Mouse (Mus musculus) intestine, embryonic 16.5 days (tissue): Measurements from ENCODE around the gene Thsd1. TPM values are rescaled to one million over a fixed set of nuclear protein-coding genes. Genes with fewer than 3 reads are reported as not detected.

Experiments used
- ATAC-seq: fragments of 200-750 bp; cut with Nextera tagmentation; 2 replicates; pipeline ENCODE4 v1.8.0; 2017; ENCODE audit warnings: moderate TSS enrichment, moderate library complexity
- H3K27ac ChIP-seq: fragments of 300-500 bp; sonication (generic); 2 replicates; pipeline ENCODE4 v1.5.1; 2014; ENCODE audit warnings: mild to moderate bottlenecking, low read length
- H3K27me3 ChIP-seq: fragments of 300-500 bp; sonication (generic); replicated peaks from 2 replicates; pipeline ENCODE4 v1.6.1; 2014; ENCODE audit warnings: low read length, control low read depth, mixed read lengths; ENCODE audit not compliant: control insufficient read depth, insufficient read depth
- H3K36me3 ChIP-seq: fragments of 300-500 bp; sonication (generic); 2 replicates; pipeline ENCODE4 v1.6.1; 2014; ENCODE audit warnings: low read length, control low read depth; ENCODE audit not compliant: control insufficient read depth, insufficient read depth
- H3K4me1 ChIP-seq: fragments of 300-500 bp; sonication (generic); 2 replicates; pipeline ENCODE4 v1.6.1; 2014; ENCODE audit warnings: low read length, control low read depth, mixed read lengths; ENCODE audit not compliant: control insufficient read depth, insufficient read depth
- H3K4me2 ChIP-seq: fragments of 300-500 bp; sonication (generic); 2 replicates; pipeline ENCODE4 v1.6.1; 2014; ENCODE audit warnings: low read depth, low read length, control low read depth
- H3K4me3 ChIP-seq: fragments of 300-500 bp; sonication (generic); 2 replicates; pipeline ENCODE4 v1.5.1; 2014; ENCODE audit warnings: mild to moderate bottlenecking, low read length
- H3K9ac ChIP-seq: fragments of 300-500 bp; sonication (generic); 2 replicates; pipeline ENCODE4 v1.6.1; 2014; ENCODE audit warnings: low read depth, low read length
- H3K9me3 ChIP-seq: fragments of 300-500 bp; sonication (generic); 2 replicates; pipeline ENCODE4 v1.6.1; 2016; ENCODE audit warnings: low read length, control low read depth; ENCODE audit not compliant: control insufficient read depth
- WGBS: fragments of 180-500 bp; shearing (Covaris S2); extraction: QIAGEN DNeasy Blood & Tissue Kit; methylation state at CpG from one replicate; pipeline ENCODE4 v1.1.7; 2014; 5-methylcytosine and 5-hydroxymethylcytosine counted together
- polyA plus RNA-seq: library from polyadenylated mRNA; unstranded; fragments of >200 nt; fragmentation: Nextera tagmentation; extraction: Ambion mirVana; gene quantifications from 2 replicates; pipeline ENCODE4 v1.2.1, GENCODE M21; 2015

Gene Thsd1
- 7.2 and 7.8 TPM in 2 replicates for polyA plus RNA-seq

- ATAC-seq, result peak; percentile 97
- H3K9ac ChIP-seq, result peak within 1 kb of the TSS; percentile 67
These were observed at the start of gene Thsd1 for GRCm38 (mm10) chr8:22227061-22227877. Thsd1 (plus strand) TSS chr8:22227313.

GRCm38 (mm10) chr8:22184884-22185283 is 42.2 kb upstream of the Thsd1 start:
- H3K27me3 ChIP-seq, result no peaks in the 10 kb centered on the region
- peaks cover 11% of the 10 kb centered on the region for H3K4me1 ChIP-seq
- no peaks in the 10 kb centered on the region for H3K36me3 ChIP-seq
- H3K9me3 ChIP-seq, result no peaks in the 10 kb centered on the region
- peak overlapping the region; percentile 74 for H3K4me2 ChIP-seq
- peak overlapping the region; percentile 61 for H3K4me3 ChIP-seq
- H3K9ac ChIP-seq, result peak overlapping the region; percentile 81
- under 1% methylated on average over 3 of the region's 3 CpGs for WGBS
- ATAC-seq, result peak; percentile 48
- H3K27ac ChIP-seq, result no peak overlapping the region

More at GRCm38 (mm10) chr8:22227061-22227877, at the start of gene Thsd1:
- H3K27me3 ChIP-seq, result 0 out of 2 replicates have a peak, but pooled peaks cover 2% of the 10 kb centered on the region
- WGBS, result under 1% methylated on average over 38 of the region's 39 CpGs
- peaks cover 5% of the 10 kb centered on the region; the same call in 1 of the 2 replicates for H3K4me1 ChIP-seq
- H3K4me2 ChIP-seq, result peak within 1 kb of the TSS; percentile 85
- H3K4me3 ChIP-seq, result peak within 1 kb of the TSS; percentile 59
- peak within 1 kb of the TSS; percentile 36; the same call in 1 of the 2 replicates for H3K27ac ChIP-seq
- H3K36me3 ChIP-seq, result no peaks in the 10 kb centered on the region
- no peaks in the 10 kb centered on the region for H3K9me3 ChIP-seq

- H3K27me3 ChIP-seq, result no peaks in the 10 kb centered on the region
- peak within 1 kb of the TSS; percentile 74 for H3K4me2 ChIP-seq
- no peaks in the 10 kb centered on the region for H3K36me3 ChIP-seq
- peaks cover 11% of the 10 kb centered on the region for H3K4me1 ChIP-seq
- ATAC-seq, result peak; percentile 99
- no peaks in the 10 kb centered on the region for H3K9me3 ChIP-seq
- peak within 1 kb of the TSS; percentile 61 for H3K4me3 ChIP-seq
- WGBS, result 2% methylated on average over 63 of the region's 63 CpGs
- H3K9ac ChIP-seq, result peak within 1 kb of the TSS; percentile 81
- peak within 1 kb of the TSS; percentile 68 for H3K27ac ChIP-seq
These were observed 41.4 kb upstream of the Thsd1 start, which contains the start of gene Ckap2 for GRCm38 (mm10) chr8:22185431-22186397. Ckap2 (minus strand) TSS chr8:22185819.

- peak; percentile 95 for ATAC-seq
- WGBS, result under 1% methylated on average over 61 of the region's 73 CpGs
These were observed 34.3 kb upstream of the Thsd1 start, which contains the start of gene Vps36 for GRCm38 (mm10) chr8:22192660-22193431. Vps36 (plus strand) TSS chr8:22192809.

GRCm38 (mm10) chr8:22193432-22194010 is 33.6 kb upstream of the Thsd1 start:
- H3K27me3 ChIP-seq, result no peaks in the 10 kb centered on the region
- WGBS, result 9% methylated on average over 12 of the region's 12 CpGs
- H3K4me1 ChIP-seq, result 0 out of 2 replicates have a peak, but pooled peaks cover 6% of the 10 kb centered on the region
- peak overlapping the region; percentile 92 for H3K4me3 ChIP-seq
- peak overlapping the region; percentile 99 for H3K27ac ChIP-seq
- ATAC-seq, result peak; percentile 62
- no peaks in the 10 kb centered on the region for H3K9me3 ChIP-seq
- H3K9ac ChIP-seq, result peak overlapping the region; percentile 92
- peak overlapping the region; percentile 54 for H3K4me2 ChIP-seq
- no peaks in the 10 kb centered on the region for H3K36me3 ChIP-seq

More at GRCm38 (mm10) chr8:22192660-22193431, 34.3 kb upstream of the Thsd1 start, which contains the start of gene Vps36:
- Histone ChIP-seq H3K4me1 (0 out of 2 replicates have a peak, but pooled peaks cover 6% of the 10 kb centered on the region), H3K36me3 (no peaks in the 10 kb centered on the region), H3K9me3 (no peaks in the 10 kb centered on the region), H3K4me2 (peak within 1 kb of the TSS; percentile 54), H3K27ac (peak within 1 kb of the TSS; percentile 99), H3K27me3 (no peaks in the 10 kb centered on the region), H3K4me3 (peak within 1 kb of the TSS; percentile 92), H3K9ac (peak within 1 kb of the TSS; percentile 92)

GRCm38 (mm10) chr8:22197914-22198313 is 29.2 kb upstream of the Thsd1 start:
- Histone ChIP-seq H3K27ac (no peak overlapping the region), H3K4me3 (no peak overlapping the region), H3K4me1 (0 out of 2 replicates have a peak, but pooled peaks cover 6% of the 10 kb centered on the region), H3K9ac (no peak overlapping the region), H3K27me3 (no peaks in the 10 kb centered on the region), H3K9me3 (no peaks in the 10 kb centered on the region), H3K36me3 (peaks cover 15% of the 10 kb centered on the region), H3K4me2 (no peak overlapping the region)
- ATAC-seq, result no peak
- 87% methylated on average over 6 of the region's 6 CpGs for WGBS

GRCm38 (mm10) chr8:22199481-22199880 is 27.6 kb upstream of the Thsd1 start:
- Histone ChIP-seq H3K4me1 (0 out of 2 replicates have a peak, but pooled peaks cover 3% of the 10 kb centered on the region), H3K27me3 (no peaks in the 10 kb centered on the region), H3K9ac (no peak overlapping the region), H3K27ac (no peak overlapping the region), H3K4me3 (no peak overlapping the region), H3K4me2 (no peak overlapping the region), H3K9me3 (no peaks in the 10 kb centered on the region), H3K36me3 (peaks cover 15% of the 10 kb centered on the region)
- ATAC-seq, result no peak
- WGBS, result 97% methylated on average over 8 of the region's 8 CpGs

- ATAC-seq, result no peak
- Histone ChIP-seq H3K4me3 (no peak overlapping the region), H3K9me3 (no peaks in the 10 kb centered on the region), H3K9ac (no peak overlapping the region), H3K4me1 (no peaks in the 10 kb centered on the region), H3K4me2 (no peak overlapping the region), H3K36me3 (peaks cover 12% of the 10 kb centered on the region; the same call in 1 of the 2 replicates), H3K27ac (no peak overlapping the region), H3K27me3 (no peaks in the 10 kb centered on the region)
- WGBS, result 75% methylated on average over 4 of the region's 4 CpGs
These were observed 19.6 kb upstream of the Thsd1 start for GRCm38 (mm10) chr8:22207535-22207934.
